Mouse (Mus musculus): ENCODE results near the gene Zfp322a.

- TF ChIP-seq POLR2A (IDR thresholded peaks at IDR 0.05; ENCODE audit: borderline replicate concordance, control insufficient read depth, low read depth, low read length), result no peak
- TF ChIP-seq CTCF (IDR thresholded peaks at IDR 0.05; ENCODE audit: control insufficient read depth, insufficient read depth, low read length), result no peak
Measured at GRCm38 (mm10) chr13:23396246-23396703, 27.3 kb upstream of the Zfp322a start.

Measured in bone marrow, adult 2 months (tissue).